Mouse (Mus musculus) cerebellum, postnatal 25 days (tissue): Measurements from ENCODE around the gene Smarca4.

Source experiments
- DNase-seq, 2 experiments: peaks; one replicate each; pipeline ENCODE4 v3.0.0; 2021; ENCODE audit warnings: mixed read lengths in 2 of 2

Gene Smarca4

GRCm38 (mm10) chr9:21724147-21724536 lies 108.2 kb downstream of the Smarca4 start:
- peak; percentile 90 to 93 for DNase-seq

- no peak for DNase-seq
Observed at GRCm38 (mm10) chr9:21725224-21726121, 109.5 kb downstream of the Smarca4 start.

- peak in 1 of 2 experiments; percentile 29 for DNase-seq
Observed at GRCm38 (mm10) chr9:21726218-21726975, 110.4 kb downstream of the Smarca4 start.

GRCm38 (mm10) chr9:21728261-21728832 lies 112.4 kb downstream of the Smarca4 start:
- no peak for DNase-seq

GRCm38 (mm10) chr9:21729264-21729663 lies 113.3 kb downstream of the Smarca4 start:
- no peak for DNase-seq

- DNase-seq: no peak
Observed at GRCm38 (mm10) chr9:21732288-21732687, 116.3 kb downstream of the Smarca4 start.

GRCm38 (mm10) chr9:21733446-21733845 lies 117.5 kb downstream of the Smarca4 start:
- no peak for DNase-seq

GRCm38 (mm10) chr9:21733989-21734388 lies 118.0 kb downstream of the Smarca4 start:
- no peak for DNase-seq

- DNase-seq: no peak
Observed at GRCm38 (mm10) chr9:21735126-21735525, 119.2 kb downstream of the Smarca4 start.

- DNase-seq: no peak
Observed at GRCm38 (mm10) chr9:21736580-21736979, 120.6 kb downstream of the Smarca4 start.

GRCm38 (mm10) chr9:21737188-21737587 lies 121.2 kb downstream of the Smarca4 start:
- DNase-seq: no peak

GRCm38 (mm10) chr9:21738776-21739175 lies 122.8 kb downstream of the Smarca4 start:
- peak; percentile 46 to 63 for DNase-seq

- DNase-seq: no peak
Observed at GRCm38 (mm10) chr9:21740427-21740826, 124.5 kb downstream of the Smarca4 start.

GRCm38 (mm10) chr9:21741514-21741913 lies 125.5 kb downstream of the Smarca4 start:
- no peak for DNase-seq

- DNase-seq: no peak
Observed at GRCm38 (mm10) chr9:21747238-21747774, 131.3 kb downstream of the Smarca4 start.

GRCm38 (mm10) chr9:21748033-21748432 lies 132.1 kb downstream of the Smarca4 start:
- DNase-seq: peak; percentile 93 to 96

GRCm38 (mm10) chr9:21748491-21748890 lies 132.5 kb downstream of the Smarca4 start:
- peak; percentile 60 to 71 for DNase-seq

GRCm38 (mm10) chr9:21749382-21750118 lies 133.6 kb downstream of the Smarca4 start:
- peak; percentile 44 to 62 for DNase-seq

GRCm38 (mm10) chr9:21750370-21750769 lies 134.4 kb downstream of the Smarca4 start:
- DNase-seq: no peak

GRCm38 (mm10) chr9:21751347-21751746 lies 135.4 kb downstream of the Smarca4 start:
- DNase-seq: peak; percentile 52 to 67

GRCm38 (mm10) chr9:21752252-21752792 lies 136.4 kb downstream of the Smarca4 start:
- peak in 1 of 2 experiments; percentile 42 for DNase-seq
